ENCODE assay signal across 22 mouse cellular contexts in genomic region chr9:58131735-58132134, GRCm38 (mm10). TPM values are rescaled to one million over a fixed set of nuclear protein-coding genes. Genes with fewer than 3 reads are reported as not detected.
A peak's percentile ranks its signal among the peaks of the same experiment; 100 is the strongest.
DNase-seq lines count a peak whose midpoint lies in the region; ATAC-seq and TF ChIP-seq lines count a peak whose summit lies in the region.
"Had no signal": no experiment of that assay in that cellular context is flagged by ENCODE, and none has a peak within 500 bp of the region (broad histone marks: within the 10 kb centered on the region; RNA-seq: fewer than 3 reads in every experiment).

No protein-coding gene starts in this region.

- WGBS in kidney, embryonic 16.5 days, result 60% methylated on average over 7 of the region's 7 CpGs
- WGBS in embryonic facial prominence, embryonic 14.5 days, result 67% methylated on average over 6 of the region's 7 CpGs
- 60% methylated on average over 7 of the region's 7 CpGs for WGBS in lung, postnatal 0 days
- 80% methylated on average over 7 of the region's 7 CpGs for WGBS in forebrain, embryonic 16.5 days

- no peaks in the 10 kb centered on the region for H3K36me3 ChIP-seq in kidney, embryonic 16.5 days (ENCODE audit: insufficient read depth, low read length)
- H3K36me3 ChIP-seq in embryonic facial prominence, embryonic 14.5 days (ENCODE audit: control insufficient read depth, insufficient read depth, low read length), result no peaks in the 10 kb centered on the region
- no peaks in the 10 kb centered on the region for H3K36me3 ChIP-seq in lung, postnatal 0 days (ENCODE audit: insufficient read depth, low read length)
- H3K36me3 ChIP-seq in forebrain, embryonic 16.5 days (ENCODE audit: control insufficient read depth, insufficient read depth), result no peaks in the 10 kb centered on the region
- H3K36me3 ChIP-seq: forebrain, embryonic 15.5 days; hindbrain, embryonic 12.5 days; intestine, embryonic 15.5 days; liver, embryonic 12.5 days; lung, embryonic 15.5 days; midbrain, embryonic 13.5 days had no signal

- TF ChIP-seq EP300 in lung, postnatal 0 days (IDR thresholded peaks at IDR 0.05), result no peak

- peak; percentile 12 for DNase-seq in kidney, adult 18-20 months
- peak; percentile 52 for DNase-seq in CD4-positive helper T cell, adult 2 months (ENCODE audit: low read depth, low spot score)
- DNase-seq in Muller cell, postnatal 12 days (ENCODE audit: inconsistent ontology term), result peak; percentile 82
- peak; percentile 35 for DNase-seq in embryonic facial prominence, embryonic 14.5 days (ENCODE audit: low spot score)
- DNase-seq in lung, postnatal 0 days (ENCODE audit: low spot score), result no peak
- DNase-seq: cerebellum, postnatal 14 days; embryo, embryonic 11 days; heart, adult 11 months; layer of hippocampus, postnatal 36 days; left cerebral cortex, postnatal 4 days; right cerebral cortex, adult 18-20 months had no signal

- no peaks in the 10 kb centered on the region for H3K9me3 ChIP-seq in kidney, embryonic 16.5 days (ENCODE audit: low read length)
- no peaks in the 10 kb centered on the region for H3K9me3 ChIP-seq in embryonic facial prominence, embryonic 14.5 days (ENCODE audit: control insufficient read depth, low read length)
- H3K9me3 ChIP-seq in lung, postnatal 0 days (ENCODE audit: low read length), result no peaks in the 10 kb centered on the region
- H3K9me3 ChIP-seq in forebrain, embryonic 16.5 days (ENCODE audit: control insufficient read depth, low read length), result no peaks in the 10 kb centered on the region
- H3K9me3 ChIP-seq: forebrain, embryonic 15.5 days; hindbrain, embryonic 12.5 days; intestine, embryonic 15.5 days; liver, embryonic 12.5 days; lung, embryonic 15.5 days; midbrain, embryonic 13.5 days had no signal

- H3K9ac ChIP-seq in kidney, embryonic 16.5 days (replicated peaks; ENCODE audit: low read length), result no peak overlapping the region
- no peak overlapping the region for H3K9ac ChIP-seq in embryonic facial prominence, embryonic 14.5 days (ENCODE audit: low read depth, low read length)
- H3K9ac ChIP-seq in lung, postnatal 0 days (replicated peaks; ENCODE audit: low read depth), result no peak overlapping the region
- no peak overlapping the region for H3K9ac ChIP-seq in forebrain, embryonic 16.5 days (replicated peaks; ENCODE audit: low read depth, low read length)
- H3K9ac ChIP-seq: forebrain, embryonic 15.5 days; hindbrain, embryonic 12.5 days; intestine, embryonic 15.5 days; liver, embryonic 12.5 days; lung, embryonic 15.5 days; midbrain, embryonic 13.5 days had no signal

- TF ChIP-seq CTCF in lung, postnatal 0 days (IDR thresholded peaks at IDR 0.05), result no peak

- H3K27me3 ChIP-seq in kidney, embryonic 16.5 days (ENCODE audit: insufficient read depth, low read length), result 0 out of 2 replicates have a peak, but pooled peaks cover 5% of the 10 kb centered on the region
- no peaks in the 10 kb centered on the region for H3K27me3 ChIP-seq in embryonic facial prominence, embryonic 14.5 days (replicated peaks; ENCODE audit: control insufficient read depth, insufficient read depth, low read length)
- 0 out of 2 replicates have a peak, but pooled peaks cover 5% of the 10 kb centered on the region for H3K27me3 ChIP-seq in lung, postnatal 0 days (replicated peaks; ENCODE audit: insufficient read depth, low read length)
- H3K27me3 ChIP-seq in forebrain, embryonic 16.5 days (replicated peaks; ENCODE audit: control insufficient read depth, insufficient read depth, low read length), result no peaks in the 10 kb centered on the region
- H3K27me3 ChIP-seq: forebrain, embryonic 15.5 days; intestine, embryonic 15.5 days had no signal

- no peak for ATAC-seq in kidney, embryonic 16.5 days (ENCODE audit: low FRiP score, low TSS enrichment)
- ATAC-seq in embryonic facial prominence, embryonic 14.5 days (ENCODE audit: low read depth), result no peak
- no peak for ATAC-seq in lung, postnatal 0 days
- no peak for ATAC-seq in forebrain, embryonic 16.5 days
- ATAC-seq in inflammation-experienced regulatory T-cells, adult 6 months, result no peak
- ATAC-seq: forebrain, embryonic 15.5 days; intestine, embryonic 15.5 days; liver, embryonic 12.5 days; midbrain, embryonic 13.5 days had no signal

- peaks cover 87% of the 10 kb centered on the region for H3K4me1 ChIP-seq in kidney, embryonic 16.5 days (ENCODE audit: insufficient read depth, low read length)
- H3K4me1 ChIP-seq in embryonic facial prominence, embryonic 14.5 days (ENCODE audit: control insufficient read depth, insufficient read depth, low read length), result peaks cover 71% of the 10 kb centered on the region
- 0 out of 2 replicates have a peak, but pooled peaks cover 4% of the 10 kb centered on the region for H3K4me1 ChIP-seq in lung, postnatal 0 days (ENCODE audit: insufficient read depth, low read depth, low read length)
- peaks cover 21% of the 10 kb centered on the region for H3K4me1 ChIP-seq in forebrain, embryonic 16.5 days (replicated peaks; ENCODE audit: control insufficient read depth, insufficient read depth, low read length)
- H3K4me1 ChIP-seq: liver, embryonic 12.5 days had no signal

- no peak overlapping the region for H3K4me2 ChIP-seq in kidney, embryonic 16.5 days (replicated peaks; ENCODE audit: low read depth, low read length)
- no peak overlapping the region for H3K4me2 ChIP-seq in embryonic facial prominence, embryonic 14.5 days (ENCODE audit: low read depth, low read length)
- H3K4me2 ChIP-seq in lung, postnatal 0 days (replicated peaks; ENCODE audit: low read depth, low read length), result no peak overlapping the region
- no peak overlapping the region for H3K4me2 ChIP-seq in forebrain, embryonic 16.5 days (ENCODE audit: low read length)
- H3K4me2 ChIP-seq: forebrain, embryonic 15.5 days; hindbrain, embryonic 12.5 days; intestine, embryonic 15.5 days; liver, embryonic 12.5 days; lung, embryonic 15.5 days; midbrain, embryonic 13.5 days had no signal

- H3K27ac ChIP-seq in kidney, embryonic 16.5 days (ENCODE audit: low read length), result no peak overlapping the region
- H3K27ac ChIP-seq in embryonic facial prominence, embryonic 14.5 days (replicated peaks; ENCODE audit: low read depth, low read length), result no peak overlapping the region
- H3K27ac ChIP-seq in lung, postnatal 0 days (ENCODE audit: low read length), result no peak overlapping the region
- H3K27ac ChIP-seq in forebrain, embryonic 16.5 days (ENCODE audit: low read length), result no peak overlapping the region
- H3K27ac ChIP-seq: forebrain, embryonic 15.5 days; hindbrain, embryonic 12.5 days; intestine, embryonic 15.5 days; liver, embryonic 12.5 days; lung, embryonic 15.5 days; midbrain, embryonic 13.5 days had no signal

- H3K4me3 ChIP-seq in kidney, embryonic 16.5 days (ENCODE audit: low read length), result no peak overlapping the region
- H3K4me3 ChIP-seq in embryonic facial prominence, embryonic 14.5 days (ENCODE audit: low read depth, low read length), result no peak overlapping the region
- H3K4me3 ChIP-seq in lung, postnatal 0 days (ENCODE audit: low read depth, low read length), result no peak overlapping the region
- H3K4me3 ChIP-seq in forebrain, embryonic 16.5 days (replicated peaks; ENCODE audit: low read length), result no peak overlapping the region
- H3K4me3 ChIP-seq: forebrain, embryonic 15.5 days; hindbrain, embryonic 12.5 days; intestine, embryonic 15.5 days; liver, embryonic 12.5 days; lung, embryonic 15.5 days; midbrain, embryonic 13.5 days had no signal

RNA-seq across cellular contexts. Expression of gene Ccdc33, which starts 13.1 kb away (rescaled TPM):
- polyA plus RNA-seq in kidney, embryonic 16.5 days (2015; fragmentation: Nextera tagmentation; extraction: Ambion mirVana), result 0.13 and 0.21 TPM in 2 replicates
- polyA plus RNA-seq in embryonic facial prominence, embryonic 14.5 days (2014; fragmentation: Nextera tagmentation; extraction: Ambion mirVana), result 0.25 and 0.54 TPM in 2 replicates
- 3.0 and 3.3 TPM in 2 replicates for polyA plus RNA-seq in lung, postnatal 0 days (2015; fragmentation: Nextera tagmentation; extraction: Ambion mirVana)
- 0.51 and 0.79 TPM in 2 replicates for polyA plus RNA-seq in forebrain, embryonic 16.5 days (2015; fragmentation: Nextera tagmentation; extraction: Ambion mirVana)
- not detected for polyA plus RNA-seq in inflammation-experienced regulatory T-cells, adult 6 months (2017; shearing (Covaris generic))
- polyA plus RNA-seq: heart, postnatal 0 days; liver, embryonic 12.5 days; small intestine, adult 2 months had no signal
